Mouse (Mus musculus) liver, adult 2 months (tissue): Measurements from ENCODE around the gene Zfp423. TPM values are rescaled to one million over a fixed set of nuclear protein-coding genes. Genes with fewer than 3 reads are reported as not detected.

Experiments used
- DNase-seq: peaks from one replicate; pipeline ENCODE4 v3.0.0-alpha.2; 2011; ENCODE audit warnings: low read depth, low spot score; ENCODE audit errors: extremely low read depth
- H3K27ac ChIP-seq: fragments of 200-500 bp; replicated peaks from 2 replicates; pipeline ENCODE4 v1.5.1; 2012; ENCODE audit warnings: low read depth, mild to moderate bottlenecking, control low read depth, inconsistent platforms, low read length; ENCODE audit not compliant: insufficient read depth
- H3K27me3 ChIP-seq: fragments of 200-500 bp; 2 replicates; pipeline ENCODE4 v1.6.1; 2012; ENCODE audit warnings: mild to moderate bottlenecking, moderate library complexity, low read length, inconsistent platforms; ENCODE audit not compliant: control insufficient read depth, insufficient read depth
- H3K36me3 ChIP-seq: fragments of 200-500 bp; 2 replicates; pipeline ENCODE4 v1.6.1; 2012; ENCODE audit warnings: low read length, inconsistent platforms; ENCODE audit not compliant: control insufficient read depth, insufficient read depth
- H3K4me1 ChIP-seq: fragments of 200-500 bp; 2 replicates; pipeline ENCODE4 v1.6.1; 2011; ENCODE audit warnings: low read length; ENCODE audit not compliant: control insufficient read depth, insufficient read depth
- H3K4me3 ChIP-seq: fragments of 200-500 bp; 2 replicates; pipeline ENCODE4 v1.5.1; 2011; ENCODE audit warnings: low read depth, mild to moderate bottlenecking, control low read depth, low read length, moderate library complexity; ENCODE audit not compliant: insufficient read depth
- H3K79me2 ChIP-seq: fragments of 200-500 bp; 2 replicates; pipeline ENCODE4 v1.6.1; 2012; ENCODE audit warnings: inconsistent platforms, mild to moderate bottlenecking, low read length, moderate library complexity; ENCODE audit not compliant: control insufficient read depth, insufficient read depth
- H3K9ac ChIP-seq: fragments of 200-500 bp; 2 replicates; pipeline ENCODE4 v1.6.1; 2012; ENCODE audit warnings: low read depth, mild to moderate bottlenecking, control low read depth, inconsistent platforms, low read length
- CTCF ChIP-seq: fragments of 200-500 bp; IDR thresholded peaks from 2 replicates; pipeline ENCODE4 v1.5.1; 2011; ENCODE audit warnings: low read depth, low read length, control low read depth
- POLR2A ChIP-seq: fragments of 200-500 bp; IDR thresholded peaks from 2 replicates; pipeline ENCODE4 v1.6.1; 2011; ENCODE audit warnings: low read length, control low read depth; ENCODE audit not compliant: insufficient read depth; ENCODE audit errors: extremely low read depth
- WGBS: fragments of 180-500 bp; shearing (Covaris S2); methylation state at CpG from one replicate; pipeline ENCODE4 v1.1.7; 2018; 5-methylcytosine and 5-hydroxymethylcytosine counted together
- polyA plus RNA-seq: library from polyadenylated mRNA; depleted of rRNA; stranded (reverse); fragments of >200 nt; gene quantifications from 2 replicates; pipeline ENCODE4 v1.2.3, GENCODE M21; 2012
- total RNA-seq: library from RNA; depleted of rRNA; stranded (reverse); fragments of >200 nt; gene quantifications from 2 replicates; pipeline ENCODE4 v1.2.3, GENCODE M21; 2014

The Zfp423 gene
- total and polyA plus RNA-seq, 2 experiments, result 0.18 to 0.31 TPM

DNA sequence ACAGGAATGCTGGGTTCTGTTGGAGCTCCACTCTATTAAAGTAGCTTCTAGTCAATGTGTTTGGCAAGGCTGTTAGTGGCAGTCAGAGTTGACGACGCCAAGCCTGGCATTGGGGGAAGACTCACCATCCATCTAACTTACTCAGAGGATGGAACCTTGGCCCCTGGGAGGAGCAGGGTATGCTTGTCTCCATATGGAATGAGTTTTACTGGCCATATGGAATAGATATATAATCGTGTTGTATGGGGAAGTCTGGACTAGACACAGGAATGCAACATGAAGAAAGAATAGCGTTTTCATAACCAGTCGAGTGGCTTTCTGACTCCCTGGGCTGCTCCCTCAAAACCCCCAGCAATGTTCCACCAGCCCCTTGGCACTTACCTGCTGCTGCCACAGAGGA is 55.3 kb downstream of the Zfp423 start:
- Histone ChIP-seq H3K36me3 (no peaks in the 10 kb centered on the region), H3K27ac (no peak overlapping the region), H3K4me3 (no peak overlapping the region), H3K27me3 (no peaks in the 10 kb centered on the region), H3K79me2 (no peaks in the 10 kb centered on the region), H3K9ac (no peak overlapping the region), H3K4me1 (no peaks in the 10 kb centered on the region)
- 90% methylated on average over 5 of the region's 5 CpGs for WGBS
- no peak for TF ChIP-seq CTCF
- no peak for TF ChIP-seq POLR2A
- DNase-seq, result no peak

DNA sequence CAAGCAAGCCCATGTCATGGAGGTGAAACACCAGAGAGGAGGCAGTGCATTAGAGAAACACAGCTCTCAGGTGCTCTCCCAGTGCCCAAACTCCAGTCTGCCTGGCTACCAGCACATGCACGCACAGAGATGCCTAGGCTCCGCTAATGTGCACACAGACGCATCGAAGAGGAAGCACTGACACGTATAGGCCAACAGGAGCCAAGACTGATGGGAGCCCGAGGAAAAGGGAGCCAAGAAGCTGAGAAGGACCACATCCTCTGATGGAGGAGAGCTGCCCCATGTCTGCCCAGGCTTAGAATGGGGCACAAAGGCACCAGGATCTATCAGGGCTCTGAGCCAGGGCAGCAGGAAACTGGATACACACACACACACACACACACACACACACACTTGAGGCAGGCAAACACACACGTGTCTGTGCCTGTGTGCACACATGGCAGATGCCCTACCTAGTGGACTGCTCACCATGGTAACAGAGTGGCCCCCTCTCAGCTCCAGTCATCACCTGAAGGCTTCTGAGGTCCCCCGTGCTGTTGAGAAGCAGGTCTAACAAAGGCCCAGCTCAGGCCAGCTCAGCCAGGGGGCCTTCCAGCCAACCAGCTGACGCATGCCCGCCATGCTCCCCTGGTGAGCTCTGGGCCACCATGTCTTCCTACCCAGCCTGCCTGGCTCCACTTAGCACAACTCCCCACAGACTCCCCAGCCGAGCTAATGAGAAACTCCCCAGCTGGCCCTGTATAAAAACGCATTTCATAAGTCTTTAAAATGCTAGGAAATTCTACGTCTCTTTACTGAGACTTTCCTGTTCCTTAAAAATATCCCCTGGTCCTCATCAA is 64.0 kb downstream of the Zfp423 start:
- WGBS, result 81% methylated on average over 13 of the region's 13 CpGs
- Histone ChIP-seq H3K79me2 (no peaks in the 10 kb centered on the region), H3K27me3 (no peaks in the 10 kb centered on the region), H3K9ac (no peak overlapping the region), H3K4me1 (no peaks in the 10 kb centered on the region), H3K36me3 (no peaks in the 10 kb centered on the region), H3K4me3 (no peak overlapping the region), H3K27ac (no peak overlapping the region)
- TF ChIP-seq CTCF, result no peak
- TF ChIP-seq POLR2A, result no peak
- DNase-seq, result no peak

DNA sequence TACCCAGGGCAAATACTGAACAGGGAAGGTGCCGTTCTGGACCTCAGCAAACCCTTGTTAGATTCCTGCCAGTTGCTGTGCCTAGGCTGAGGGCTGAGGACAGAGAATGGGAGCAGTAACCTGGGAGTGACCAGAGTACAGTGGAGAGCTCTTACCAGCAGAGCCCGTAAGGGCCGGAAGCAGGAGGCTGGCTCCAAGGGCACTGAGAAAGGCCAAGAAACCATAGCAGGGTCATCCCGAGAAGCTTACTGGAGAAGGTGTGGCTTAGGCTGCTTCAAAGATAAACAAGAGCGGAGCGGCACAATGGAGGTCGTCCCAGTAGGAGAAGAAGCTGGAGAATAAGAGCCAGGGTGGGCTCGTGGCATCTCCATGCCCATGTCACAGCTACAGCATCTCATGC is 65.1 kb downstream of the Zfp423 start:
- no peak for DNase-seq
- no peak overlapping the region for H3K9ac ChIP-seq

DNA sequence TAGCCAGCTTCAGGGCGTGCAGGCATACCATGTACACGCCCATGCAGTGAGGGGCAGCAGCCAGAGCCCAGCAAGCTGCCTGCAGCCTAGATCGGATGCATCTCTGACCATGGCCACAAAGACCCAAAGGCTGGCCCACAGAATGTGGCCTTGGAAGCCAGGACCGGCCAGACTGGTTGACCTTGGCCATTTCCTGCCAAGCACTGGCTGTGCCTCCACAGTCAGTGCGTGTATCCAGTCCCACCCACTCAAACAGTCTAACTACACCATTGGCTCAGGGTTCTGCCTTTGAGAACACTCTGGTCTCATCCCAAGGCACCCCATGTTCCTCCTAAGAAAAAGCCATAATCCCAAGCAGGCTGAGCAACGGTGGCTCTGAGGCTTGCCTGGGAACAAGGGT is 65.8 kb downstream of the Zfp423 start:
- H3K27me3 ChIP-seq, result no peaks in the 10 kb centered on the region
- no peaks in the 10 kb centered on the region for H3K79me2 ChIP-seq
- 64% methylated on average over 6 of the region's 6 CpGs for WGBS
- H3K36me3 ChIP-seq, result no peaks in the 10 kb centered on the region
- H3K4me3 ChIP-seq, result no peak overlapping the region
- H3K9ac ChIP-seq, result no peak overlapping the region
- no peaks in the 10 kb centered on the region for H3K4me1 ChIP-seq
- DNase-seq, result no peak
- H3K27ac ChIP-seq, result no peak overlapping the region
- TF ChIP-seq CTCF (no peak), POLR2A (no peak)

More for the DNA sequence above, 65.1 kb downstream of the Zfp423 start:
- TF ChIP-seq CTCF, result no peak
- no peak for TF ChIP-seq POLR2A
- 73% methylated on average over 8 of the region's 8 CpGs for WGBS
- H3K27ac ChIP-seq, result no peak overlapping the region
- no peaks in the 10 kb centered on the region for H3K27me3 ChIP-seq
- no peak overlapping the region for H3K4me3 ChIP-seq
- H3K4me1 ChIP-seq, result no peaks in the 10 kb centered on the region
- no peaks in the 10 kb centered on the region for H3K36me3 ChIP-seq
- H3K79me2 ChIP-seq, result no peaks in the 10 kb centered on the region

DNA sequence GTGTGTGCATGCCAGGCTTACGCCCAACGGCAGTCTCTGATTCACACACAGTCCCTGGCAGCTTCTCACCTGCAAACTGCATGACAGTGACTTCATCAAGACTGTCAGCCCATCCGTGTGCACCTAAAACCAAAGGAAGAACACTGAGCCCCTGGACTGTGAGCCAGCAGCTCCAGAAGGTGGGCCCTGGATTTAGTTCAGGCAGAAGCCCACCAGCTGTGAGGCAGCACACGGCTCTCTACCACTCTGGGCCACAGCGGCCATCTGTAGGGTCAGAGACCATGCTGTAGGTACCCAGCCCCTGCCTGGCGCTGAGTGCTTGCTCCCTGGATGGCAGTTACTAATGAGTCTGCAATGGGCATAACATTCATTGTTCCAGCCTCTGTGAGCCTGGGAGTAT is 66.5 kb downstream of the Zfp423 start:
- Histone ChIP-seq H3K4me1 (no peaks in the 10 kb centered on the region), H3K9ac (no peak overlapping the region)

DNA sequence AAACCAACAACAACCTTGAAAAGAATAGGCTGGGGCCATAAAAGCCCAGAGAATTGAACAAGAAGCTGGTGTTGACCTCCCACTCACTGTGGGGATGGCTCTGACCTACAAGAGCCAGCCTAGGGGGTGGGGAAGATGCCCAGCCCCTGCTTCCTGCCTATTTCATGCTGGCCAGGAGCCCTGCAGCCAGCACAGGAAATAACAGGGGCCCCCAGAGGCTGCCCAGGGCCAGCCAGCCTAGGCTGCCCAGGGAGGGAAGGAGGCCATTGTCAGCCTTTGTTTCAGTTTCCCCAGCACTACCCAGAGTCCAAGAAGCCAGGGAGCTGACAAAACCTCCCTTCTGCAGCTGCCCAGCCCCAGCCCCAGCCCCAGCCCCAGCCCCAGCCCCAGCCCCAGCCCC is 67.5 kb downstream of the Zfp423 start:
- no peak overlapping the region for H3K9ac ChIP-seq
- H3K27me3 ChIP-seq, result no peaks in the 10 kb centered on the region
- H3K4me3 ChIP-seq, result no peak overlapping the region
- H3K27ac ChIP-seq, result no peak overlapping the region
- no peak for TF ChIP-seq CTCF
- TF ChIP-seq POLR2A, result no peak
- H3K36me3 ChIP-seq, result no peaks in the 10 kb centered on the region
- no peaks in the 10 kb centered on the region for H3K79me2 ChIP-seq
- H3K4me1 ChIP-seq, result no peaks in the 10 kb centered on the region
- no peak for DNase-seq

More for the DNA sequence above, 66.5 kb downstream of the Zfp423 start:
- no peak overlapping the region for H3K27ac ChIP-seq
- WGBS, result 91% methylated on average over 6 of the region's 6 CpGs
- no peaks in the 10 kb centered on the region for H3K79me2 ChIP-seq
- DNase-seq, result no peak
- H3K27me3 ChIP-seq, result no peaks in the 10 kb centered on the region
- no peak overlapping the region for H3K4me3 ChIP-seq
- TF ChIP-seq POLR2A, result no peak
- TF ChIP-seq CTCF, result no peak
- no peaks in the 10 kb centered on the region for H3K36me3 ChIP-seq
